Mouse (Mus musculus): ENCODE data around the gene Arl8b.

GRCm38 (mm10) chr6:108784056-108784455 is 1.2 kb downstream of the Arl8b start:
- no peak for TF ChIP-seq CTCF (IDR thresholded peaks at IDR 0.05; ENCODE audit: borderline replicate concordance, extremely low read depth, insufficient read depth, insufficient read length)
- TF ChIP-seq POLR2A (IDR thresholded peaks at IDR 0.05; ENCODE audit: borderline replicate concordance, extremely low read depth, insufficient read depth, insufficient read length, poor library complexity, severe bottlenecking), result no peak

All from brain, embryonic 14.5 days (tissue).